Mouse (Mus musculus) lung, postnatal 0 days (tissue): ENCODE measurements around the gene Gsto2.

Source experiments
- CTCF ChIP-seq: IDR thresholded peaks from 2 replicates; pipeline ENCODE4 v1.5.1; 2016; ENCODE audit warnings: antibody characterized with exemption, mild to moderate bottlenecking
- EP300 ChIP-seq: IDR thresholded peaks from 2 replicates; pipeline ENCODE4 v1.6.1; 2016; ENCODE audit warnings: antibody characterized with exemption, mild to moderate bottlenecking, control low read depth

- TF ChIP-seq CTCF (no peak), EP300 (no peak)
Measured at GRCm38 (mm10) chr19:47887417-47887816, 22.1 kb downstream of the Gsto2 start.
